Mouse (Mus musculus) gastrocnemius, postnatal 36 days (tissue): Measurements from ENCODE around the gene Frrs1. TPM values are rescaled to one million over a fixed set of nuclear protein-coding genes. Genes with fewer than 3 reads are reported as not detected.

ENCODE experiments used
- DNase-seq, 2 experiments: peaks; one replicate each; pipeline ENCODE4 v3.0.0; 2022
- intact Hi-C: fragments of 180-260 bp; cut with DNase I; formaldehyde crosslinking; loops from one replicate; pipeline ENCODE4 v1.15.1; 2025
- total RNA-seq, 2 experiments: library from RNA; stranded (reverse); gene quantifications; 2 replicates each; pipeline ENCODE4 v1.2.3; 2021

Gene Frrs1
- total RNA-seq, 2 experiments from 2014 or later: 2.2 to 3.4 TPM

DNA sequence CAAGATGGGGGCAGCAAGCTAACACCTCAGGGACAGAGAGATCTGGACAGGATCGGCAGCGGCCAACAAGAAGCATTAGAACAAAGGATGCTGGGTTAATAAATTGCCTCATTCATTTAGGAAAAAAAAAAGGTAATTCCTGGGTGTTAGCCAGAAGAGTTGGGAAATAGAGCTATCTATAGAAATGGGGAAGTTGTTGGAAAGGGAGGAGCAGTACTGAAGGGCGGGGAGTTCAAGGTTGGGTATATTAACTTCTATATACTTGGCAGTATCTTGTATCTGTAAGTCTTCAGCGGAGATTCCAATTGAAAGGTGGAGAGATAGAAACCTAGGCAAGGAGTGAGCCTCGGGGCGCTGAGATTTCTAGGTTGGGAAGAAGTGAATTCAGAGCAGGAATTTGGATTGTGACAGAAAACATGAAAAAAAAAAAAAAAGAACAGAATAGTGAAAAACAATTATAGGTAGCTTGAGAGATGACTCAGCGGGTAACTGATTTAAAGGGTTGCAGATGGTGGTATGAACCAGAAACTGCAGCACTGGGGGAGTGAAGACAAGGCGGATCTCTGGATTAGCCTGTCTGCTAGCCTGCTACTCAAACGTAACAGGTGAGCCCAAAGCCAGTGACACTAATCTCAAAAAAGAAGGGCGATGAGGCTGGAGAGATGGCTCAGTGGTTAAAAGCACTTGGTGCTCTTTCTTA lies 14.2 kb upstream of the Frrs1 start:
- intact Hi-C loops: loop anchor here (10.0 kb wide), 1 partner anchor 310 kb away; no protein-coding TSS in a partner anchor
- no peak for DNase-seq

DNA sequence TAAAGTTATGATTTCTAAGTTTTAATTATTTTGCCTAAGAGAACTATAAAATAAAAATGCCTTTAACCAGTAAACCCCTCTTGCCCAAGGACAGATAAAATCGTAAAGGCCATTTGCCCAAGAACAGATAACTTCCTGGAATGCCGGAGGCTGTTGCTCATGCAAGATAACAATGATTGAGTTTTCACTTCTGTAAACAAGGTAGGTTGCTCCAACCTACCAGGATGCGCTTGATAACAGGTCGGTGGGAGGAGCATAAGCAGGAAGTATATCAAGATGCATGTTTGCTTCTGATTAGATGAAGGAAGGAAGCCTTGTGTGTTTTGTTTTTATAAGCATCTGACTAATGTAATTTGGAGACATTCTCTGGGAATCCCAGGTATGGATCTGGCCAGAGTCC lies 13.2 kb upstream of the Frrs1 start:
- no peak for DNase-seq
- intact Hi-C loops: loop anchor here (10.0 kb wide), 1 partner anchor 311 kb away; no protein-coding TSS in a partner anchor

DNA sequence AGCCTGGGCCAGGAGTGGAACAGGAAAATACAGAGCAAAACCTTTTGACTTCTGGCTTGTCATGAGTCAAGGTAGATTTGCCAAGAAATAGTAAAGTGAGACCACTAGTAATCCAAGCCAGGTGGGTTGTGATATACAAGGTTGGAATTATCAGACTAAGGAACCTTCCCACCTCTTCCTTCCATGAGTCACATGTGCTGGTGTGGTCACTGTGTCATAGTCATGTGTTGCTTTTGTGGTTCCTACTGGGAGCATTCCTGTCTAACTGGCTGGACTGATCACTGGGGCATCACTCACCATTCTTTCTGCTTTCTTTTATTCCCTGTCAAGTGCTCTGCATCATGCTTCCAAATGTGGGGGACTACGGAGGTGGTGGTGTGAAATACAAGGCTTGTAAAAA lies 11.2 kb upstream of the Frrs1 start:
- intact Hi-C loops: loop anchor here (10.0 kb wide), 1 partner anchor 313 kb away; no protein-coding TSS in a partner anchor
- no peak for DNase-seq

DNA sequence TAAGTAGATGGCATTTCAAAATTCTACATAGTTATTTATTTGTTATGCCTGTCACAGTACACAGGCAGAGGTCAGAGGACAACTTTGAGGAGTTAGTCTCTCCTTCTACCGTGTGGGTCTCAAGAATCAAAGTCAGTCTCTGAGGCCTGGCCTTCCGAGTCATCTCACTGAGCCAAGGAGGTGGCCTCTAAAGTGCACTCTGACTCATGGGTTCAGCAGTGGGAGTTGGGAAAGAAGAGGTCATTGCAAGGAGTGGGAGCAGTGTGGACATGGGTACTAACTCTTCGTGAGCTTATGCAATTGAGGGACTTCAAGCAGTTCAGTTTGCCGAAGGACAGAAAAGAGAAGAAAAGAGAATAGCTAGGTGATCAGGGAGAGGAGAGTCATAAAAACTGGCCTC lies 10.3 kb upstream of the Frrs1 start:
- DNase-seq: no peak
- intact Hi-C loops: loop anchor here (10.0 kb wide), 1 partner anchor 314 kb away; no protein-coding TSS in a partner anchor

DNA sequence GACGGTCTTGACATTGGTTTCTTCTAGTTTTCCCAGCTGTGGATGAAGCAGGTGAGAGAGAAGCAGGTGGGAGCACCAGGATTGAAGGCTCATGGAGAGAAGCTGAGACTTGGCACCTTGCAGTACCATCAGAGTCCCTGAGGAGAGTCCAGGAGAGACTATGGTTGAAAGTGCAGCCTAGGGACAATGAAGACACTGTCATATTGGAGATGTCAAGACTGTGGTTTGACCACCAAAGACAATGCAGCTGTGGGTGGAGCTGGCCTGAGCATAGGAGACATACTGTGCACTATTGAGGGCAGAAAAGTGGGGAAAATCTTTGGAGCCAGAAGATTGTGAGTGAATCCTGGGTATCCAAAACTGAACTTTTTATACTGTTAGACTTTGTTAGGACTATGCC lies 8.9 kb upstream of the Frrs1 start:
- DNase-seq: no peak
- intact Hi-C loops: no loop called here

DNA sequence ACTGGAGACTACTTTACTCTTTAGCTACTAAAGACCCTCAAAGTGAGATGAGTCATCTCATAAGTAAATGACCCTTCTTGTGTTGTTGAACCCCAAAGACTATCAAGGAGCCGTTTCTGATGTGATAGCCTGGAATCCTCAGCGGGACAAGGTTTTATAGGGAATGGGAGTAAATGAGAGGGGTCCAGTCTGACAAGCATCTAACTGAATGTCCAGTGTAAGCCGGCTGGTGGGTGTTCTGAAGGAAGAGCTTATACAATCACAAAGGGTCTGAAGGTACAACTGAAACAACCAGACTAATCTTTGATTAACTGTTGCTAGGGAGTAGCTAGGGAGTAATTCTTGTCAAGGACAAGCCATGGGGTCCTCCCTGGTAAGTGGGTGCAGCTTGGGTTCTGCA lies 6.8 kb upstream of the Frrs1 start:
- intact Hi-C loops: no loop called here
- no peak for DNase-seq

DNA sequence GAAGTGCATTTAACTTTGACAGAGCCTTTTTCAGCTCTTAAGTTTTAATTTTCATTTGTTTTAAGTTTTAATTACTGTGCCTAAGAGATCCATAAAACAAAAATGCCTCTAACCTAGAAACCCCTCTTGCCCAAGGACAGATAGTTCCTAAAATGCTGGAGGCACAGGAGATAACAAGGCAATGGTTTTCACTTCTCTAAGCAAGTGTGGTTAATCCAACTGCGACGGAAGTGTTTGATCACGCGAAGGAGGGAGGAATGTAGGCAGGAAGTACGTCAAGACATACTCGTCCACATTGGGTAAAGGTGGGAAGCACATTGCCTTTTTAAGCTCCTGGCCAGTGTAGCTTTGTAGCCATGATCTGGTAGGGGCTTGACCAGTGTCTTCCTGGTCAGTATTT lies 1.7 kb upstream of the Frrs1 start:
- intact Hi-C loops: no loop called here
- DNase-seq: no peak

DNA sequence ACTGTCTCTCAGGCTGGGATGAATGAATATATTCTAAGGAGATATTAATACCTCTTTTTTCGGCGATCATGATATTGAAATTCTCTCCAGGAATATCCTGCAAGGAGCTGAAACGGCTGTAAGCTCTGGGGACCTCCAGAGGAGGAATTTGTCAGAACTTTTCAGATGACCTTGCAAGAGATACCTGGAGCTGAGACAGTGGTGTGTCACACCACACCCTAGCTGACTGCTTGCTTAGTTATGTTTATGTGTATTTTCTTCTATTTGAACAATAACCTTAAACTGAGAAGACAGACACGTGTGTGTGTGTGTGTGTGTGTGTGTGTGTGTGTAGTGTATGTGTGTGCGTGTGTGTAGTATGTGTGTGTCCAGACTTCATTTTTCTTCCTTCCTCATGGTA lies 488 bp downstream of the Frrs1 start:
- intact Hi-C loops: no loop called here
- no peak for DNase-seq

DNA sequence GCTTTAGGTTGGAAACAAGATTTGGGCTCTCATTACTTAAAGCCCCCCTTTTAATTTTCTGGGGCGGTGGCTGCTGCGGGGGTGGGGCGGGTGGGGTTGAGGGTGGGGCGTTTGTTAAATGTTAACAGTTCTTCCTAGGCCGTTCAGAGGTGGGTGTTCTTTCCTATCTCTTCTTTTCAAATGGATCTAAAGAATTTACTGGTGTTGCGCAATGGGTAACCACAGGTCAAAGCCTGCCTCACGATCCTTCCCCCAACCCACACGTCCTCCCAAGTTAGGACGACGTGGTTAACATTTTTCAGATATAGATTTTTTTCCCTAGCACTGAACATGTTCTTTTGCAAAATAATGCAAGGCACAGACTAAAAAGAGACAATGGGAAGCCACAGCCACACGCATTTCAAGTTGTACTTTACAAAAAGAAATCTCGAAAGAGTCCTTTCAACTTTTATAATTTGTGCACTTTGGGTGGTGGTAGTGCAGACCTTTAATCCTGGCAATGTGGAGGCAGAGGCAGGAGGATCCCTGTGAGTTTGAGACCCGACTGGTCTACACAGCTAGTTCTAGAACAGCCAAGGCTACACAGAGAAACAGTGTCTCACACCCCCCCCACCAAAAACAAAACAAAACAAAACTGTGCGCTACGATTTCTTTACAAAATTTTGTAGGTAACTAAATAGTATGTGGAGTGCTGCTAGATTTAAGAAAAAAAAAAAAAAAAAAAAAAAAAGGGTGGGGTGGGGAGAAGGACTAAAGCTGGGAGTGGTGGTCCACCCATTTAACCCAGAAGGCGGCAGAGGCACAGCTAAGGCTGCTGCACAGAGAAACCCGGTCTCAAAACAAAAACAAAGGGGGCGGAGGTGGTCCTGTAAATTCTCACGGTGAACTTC lies 1.3 kb downstream of the Frrs1 start:
- no peak for DNase-seq
- intact Hi-C loops: no loop called here

DNA sequence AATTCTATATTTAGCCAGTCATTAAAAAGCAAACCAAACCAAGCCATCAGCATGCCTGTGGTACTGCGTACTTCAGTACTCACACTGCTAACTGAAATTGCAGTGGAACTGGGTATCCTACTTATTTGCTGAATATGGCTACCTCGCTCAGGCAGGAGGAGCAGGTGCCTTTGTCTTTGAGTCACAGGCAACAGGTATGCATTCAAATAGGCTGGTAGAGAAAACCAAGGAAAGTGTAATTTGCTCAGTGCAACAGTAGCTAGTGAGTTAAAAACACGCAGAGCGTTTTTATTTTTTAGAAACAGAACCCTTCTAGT lies 1.9 kb downstream of the Frrs1 start:
- intact Hi-C loops: no loop called here
- no peak for DNase-seq

DNA sequence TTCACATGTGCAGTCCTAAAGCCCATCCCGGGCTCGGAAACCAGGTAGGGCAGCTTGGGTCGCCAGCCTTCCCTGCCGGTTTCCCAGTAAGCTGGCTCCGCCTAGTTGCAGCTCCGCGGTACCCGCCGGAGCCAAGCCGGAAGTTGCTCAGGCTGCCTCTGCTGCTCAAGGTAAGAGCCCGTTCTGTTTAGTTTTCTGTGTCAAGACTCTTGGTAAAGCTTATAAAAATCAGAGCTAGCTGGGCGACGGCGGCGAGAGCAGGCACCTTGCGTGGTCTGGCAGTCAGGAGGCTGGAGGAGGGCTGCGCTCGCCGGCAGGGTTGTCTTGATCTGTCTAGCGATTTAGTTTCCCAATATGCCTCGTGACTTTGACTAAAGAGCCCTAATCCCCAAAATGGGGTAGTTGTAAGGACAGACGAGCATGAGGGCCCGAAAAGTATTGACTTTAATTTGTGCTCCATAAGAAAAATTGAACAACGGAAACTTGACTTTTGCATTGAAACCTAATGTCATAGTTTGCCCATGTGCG lies 2.3 kb downstream of the Frrs1 start:
- peak; percentile 9 to 51 for DNase-seq
- intact Hi-C loops: no loop called here

DNA sequence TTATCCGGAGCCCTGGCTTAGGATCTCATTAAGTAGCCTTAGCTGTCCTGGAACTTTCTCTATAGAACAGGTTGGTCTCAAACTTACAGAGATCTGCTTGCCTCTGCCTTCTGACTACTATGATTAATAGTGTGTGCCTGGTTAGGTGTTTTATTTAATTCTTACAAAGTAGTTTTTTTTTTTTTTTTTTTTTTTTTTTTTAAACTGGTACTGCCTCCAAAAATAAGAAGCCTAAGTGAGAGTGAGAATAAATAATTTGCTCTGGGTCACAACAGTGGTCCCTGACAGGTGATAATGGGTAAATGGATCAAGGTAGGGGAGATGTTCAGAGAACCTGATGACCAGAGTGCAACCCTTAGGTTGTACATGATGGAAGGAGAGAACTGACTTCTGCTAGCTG lies 3.4 kb downstream of the Frrs1 start:
- intact Hi-C loops: no loop called here
- DNase-seq: no peak

DNA sequence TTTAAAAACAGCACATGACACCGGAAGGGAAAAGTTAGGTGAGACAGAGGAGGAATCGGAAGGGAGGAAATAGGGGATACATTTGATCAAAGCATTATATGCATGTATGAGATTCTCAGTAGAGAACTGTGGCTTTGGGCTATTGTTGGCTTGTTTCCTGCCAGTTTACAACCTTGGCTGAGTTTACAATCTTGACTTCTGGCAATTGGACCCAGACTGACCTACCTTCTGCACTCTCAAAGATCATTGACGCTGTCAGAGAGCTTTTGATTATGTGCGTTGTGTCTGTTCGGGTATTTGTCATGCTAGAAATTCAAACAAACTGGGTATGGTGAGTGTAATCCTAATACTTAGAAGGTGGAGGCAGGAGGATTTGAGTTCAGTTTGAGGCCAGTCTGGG lies 5.2 kb downstream of the Frrs1 start:
- intact Hi-C loops: no loop called here
- DNase-seq: no peak

DNA sequence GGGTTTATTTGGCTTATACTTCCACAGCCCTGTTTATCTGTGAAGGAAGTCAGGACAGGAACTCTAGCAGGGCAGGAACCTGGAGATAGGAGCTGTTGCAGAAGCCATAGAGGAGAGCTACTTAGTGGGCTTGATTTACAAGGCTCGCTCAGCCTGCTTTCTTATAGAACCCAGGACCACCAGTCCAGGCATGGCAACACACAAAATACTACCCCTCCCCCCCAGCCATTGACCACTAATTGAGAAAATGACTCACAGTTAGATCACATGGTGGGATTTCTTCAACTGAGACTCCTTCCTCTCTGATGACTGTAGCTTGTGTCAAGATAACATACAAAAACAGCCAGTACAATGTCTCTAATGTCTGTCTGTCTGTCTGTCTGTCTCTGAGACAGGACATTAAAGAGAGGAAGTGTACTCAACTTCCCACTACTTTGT lies 6.0 kb downstream of the Frrs1 start:
- intact Hi-C loops: no loop called here
- DNase-seq: no peak

DNA sequence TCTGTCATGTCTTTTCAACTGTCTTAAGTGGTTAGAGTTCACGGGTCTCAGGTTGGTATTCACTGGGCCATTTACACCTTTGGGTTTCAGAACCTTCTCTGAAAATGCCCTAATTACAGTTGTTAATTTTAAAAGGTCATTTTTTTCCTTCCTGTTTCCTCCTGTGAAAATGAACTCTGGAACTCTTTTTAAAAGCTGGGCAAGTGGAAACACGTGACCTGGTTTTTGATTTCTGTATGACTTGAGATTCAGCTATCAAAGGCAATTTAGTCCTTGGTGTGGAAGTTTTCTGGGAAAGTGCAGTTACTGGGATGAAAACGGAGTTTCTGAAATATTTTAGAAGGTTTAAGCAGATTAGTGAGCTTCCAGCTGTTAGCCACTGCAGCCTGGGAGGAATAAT lies 11.1 kb downstream of the Frrs1 start:
- no peak for DNase-seq
- intact Hi-C loops: no loop called here

DNA sequence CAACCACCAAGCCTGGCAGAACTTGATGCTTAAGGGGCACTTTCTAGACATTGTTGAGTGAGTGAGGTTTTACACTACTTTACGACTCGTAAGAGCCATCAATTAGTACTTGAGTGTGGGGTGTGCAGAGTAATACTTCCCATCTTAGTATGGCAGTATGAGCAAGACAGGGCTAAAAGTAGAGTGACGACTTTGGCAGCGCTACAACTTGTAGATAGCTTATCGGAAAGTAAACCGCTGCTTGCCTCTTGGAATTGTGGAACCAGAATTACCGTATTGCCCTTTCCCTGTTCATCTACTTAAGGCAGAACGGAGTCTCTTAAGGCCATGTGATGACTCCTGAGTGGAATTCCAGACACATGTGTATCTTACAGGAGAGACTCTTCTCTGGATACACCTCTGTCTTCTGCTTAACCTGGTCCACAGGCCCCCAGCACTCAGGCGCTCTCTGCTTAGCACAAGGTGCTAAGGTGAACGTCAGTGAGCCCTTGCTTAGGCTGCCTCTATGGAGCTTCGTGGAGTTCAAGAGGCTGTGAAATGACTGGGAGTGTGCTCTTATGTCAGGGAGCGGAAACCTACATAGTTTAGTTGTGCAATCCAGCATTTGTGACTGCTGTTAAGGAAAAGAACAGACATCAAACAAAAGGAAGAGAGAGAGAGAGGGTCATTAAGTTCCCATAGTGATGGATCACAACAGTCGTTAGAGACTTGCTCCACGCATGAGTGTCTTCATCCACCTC lies 23.1 kb downstream of the Frrs1 start:
- no peak for DNase-seq
- intact Hi-C loops: no loop called here

DNA sequence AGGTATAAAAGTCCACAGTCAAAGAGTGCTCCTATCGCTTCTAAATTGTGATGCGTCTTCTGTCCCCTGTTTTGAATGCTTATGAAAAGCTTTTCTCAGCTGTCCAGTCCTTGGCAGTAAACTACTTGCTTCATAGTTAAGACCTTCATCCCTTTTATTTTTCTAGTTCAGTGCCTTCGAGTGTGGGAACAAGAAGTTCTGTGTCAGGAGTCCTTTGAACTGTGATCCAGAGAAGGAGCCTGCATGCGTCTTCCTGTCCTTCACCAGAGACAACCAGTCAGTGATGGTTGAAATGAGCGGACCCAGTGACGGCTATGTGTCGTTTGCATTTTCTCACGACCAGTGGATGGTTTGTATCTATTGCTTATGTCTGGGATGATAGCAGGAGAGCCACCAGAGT lies 25.7 kb downstream of the Frrs1 start:
- no peak for DNase-seq
- intact Hi-C loops: no loop called here

DNA sequence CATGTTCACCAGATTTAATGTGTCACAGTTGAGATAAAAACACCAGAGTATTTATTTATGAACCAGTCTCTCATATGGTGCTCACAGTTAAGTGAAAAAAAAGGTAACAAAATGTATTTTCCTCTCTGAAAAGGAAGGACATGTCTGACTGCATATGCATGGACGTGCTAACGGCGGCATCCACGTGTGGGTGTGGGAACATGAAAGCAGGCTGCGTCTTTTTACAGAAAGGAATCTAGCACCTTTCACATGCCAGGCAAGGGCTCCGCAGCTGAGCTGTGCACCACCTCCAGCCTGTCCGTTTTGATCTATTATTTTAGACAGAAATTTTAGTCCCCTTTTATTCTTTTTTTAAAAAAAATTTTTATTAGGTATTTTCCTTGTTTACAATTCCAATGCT lies 30.1 kb downstream of the Frrs1 start:
- no peak for DNase-seq
- intact Hi-C loops: no loop called here

DNA sequence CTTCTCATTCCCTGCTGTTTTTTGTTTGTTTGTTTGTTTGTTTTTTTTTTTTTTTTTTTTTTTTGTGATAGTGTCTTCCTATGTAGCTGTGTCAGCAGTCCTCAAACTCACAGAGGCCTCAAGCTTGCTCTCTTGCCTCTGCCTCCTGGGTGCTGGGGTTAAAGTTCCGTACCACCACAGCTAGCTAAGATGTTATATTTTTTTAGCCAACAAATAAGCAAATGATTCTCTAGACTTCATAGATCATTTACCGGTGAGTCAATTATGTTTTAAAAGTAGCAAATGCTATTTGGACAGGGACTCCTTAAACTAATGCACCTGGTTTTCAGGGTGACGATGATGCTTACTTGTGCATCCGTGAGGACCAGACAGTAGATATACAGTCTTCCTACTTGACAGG lies 31.3 kb downstream of the Frrs1 start:
- DNase-seq: no peak
- intact Hi-C loops: no loop called here

DNA sequence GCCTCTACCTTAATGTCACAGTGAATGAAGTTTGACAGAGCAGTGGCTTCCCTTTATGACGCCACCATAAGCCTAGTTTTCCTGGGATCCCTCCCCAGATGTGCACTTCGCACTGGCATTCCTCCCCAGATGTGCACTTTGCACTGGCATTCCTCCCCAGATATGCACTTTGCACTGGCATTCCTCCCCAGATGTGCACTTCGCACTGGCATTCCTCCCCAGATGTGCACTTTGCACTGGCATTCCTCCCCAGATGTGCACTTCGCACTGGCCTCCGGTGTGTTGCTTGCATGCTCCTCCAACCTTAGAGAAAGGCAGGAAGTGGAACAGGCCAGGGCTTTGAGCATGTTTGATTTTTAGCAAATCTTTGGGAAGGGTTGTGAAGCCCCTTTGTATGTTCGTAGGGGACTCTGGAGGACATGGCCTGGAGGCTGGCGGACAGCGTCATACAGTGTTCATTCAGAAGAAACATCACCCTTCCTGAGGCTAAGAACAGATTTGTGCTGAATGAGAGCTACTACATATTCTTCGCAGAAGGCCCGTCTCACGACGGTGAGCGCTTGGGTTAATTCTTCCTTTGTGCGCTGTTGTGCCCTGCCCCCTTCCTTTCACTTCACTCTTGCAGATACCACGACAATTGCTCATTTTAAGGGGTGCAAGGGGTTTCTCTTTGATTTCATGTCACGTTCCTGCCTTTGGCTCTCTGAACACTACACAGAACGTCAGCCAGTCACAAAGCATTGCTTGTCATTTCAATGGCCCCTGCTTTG lies 32.4 kb downstream of the Frrs1 start:
- intact Hi-C loops: no loop called here
- DNase-seq: no peak
